Mouse (Mus musculus) E14TG2a.4 (cell line): ENCODE measurements around the gene Tpm1.
A peak's percentile ranks its signal among the peaks of the same experiment; 100 is the strongest.

Experiments used
- H3K27me3 ChIP-seq: 2 replicates; pipeline ENCODE4 v1.6.1; 2014; ENCODE audit warnings: low read length, control low read depth; ENCODE audit not compliant: insufficient read depth
- H3K36me3 ChIP-seq: 2 replicates; pipeline ENCODE4 v1.6.1; 2014; ENCODE audit warnings: low read length, control low read depth; ENCODE audit not compliant: insufficient read depth
- H3K4me1 ChIP-seq: replicated peaks from 2 replicates; pipeline ENCODE4 v1.6.1; 2014; ENCODE audit warnings: low read depth, low read length, control low read depth
- H3K4me3 ChIP-seq: replicated peaks from 2 replicates; pipeline ENCODE4 v1.5.1; 2014; ENCODE audit warnings: mild to moderate bottlenecking, low read length
- H3K9me3 ChIP-seq: 2 replicates; pipeline ENCODE4 v1.6.1; 2014; ENCODE audit warnings: low read length, control low read depth
- CTCF ChIP-seq: conservative IDR thresholded peaks from 2 replicates; pipeline ENCODE4 v1.5.1; 2014; ENCODE audit warnings: low read length
- NANOG ChIP-seq: IDR thresholded peaks from 2 replicates; pipeline ENCODE4 v1.6.1; 2014; ENCODE audit warnings: borderline replicate concordance, low read length, mixed read lengths
- POU5F1 ChIP-seq: IDR thresholded peaks from 2 replicates; pipeline ENCODE4 v1.6.1; 2014; ENCODE audit warnings: low read length, borderline replicate concordance

Gene Tpm1

GRCm38 (mm10) chr9:66978468-66978867, 70.7 kb downstream of the Tpm1 start:
- TF ChIP-seq POU5F1 (no peak), CTCF (no peak)
- no peaks in the 10 kb centered on the region; the same call in 1 of the 2 replicates for H3K27me3 ChIP-seq
- no peaks in the 10 kb centered on the region for H3K9me3 ChIP-seq
- H3K36me3 ChIP-seq: no peaks in the 10 kb centered on the region
- H3K4me1 ChIP-seq: peaks cover 24% of the 10 kb centered on the region
- no peak overlapping the region for H3K4me3 ChIP-seq

- no peaks in the 10 kb centered on the region for H3K36me3 ChIP-seq
- TF ChIP-seq POU5F1 (no peak), NANOG (no peak), CTCF (no peak)
Observed at GRCm38 (mm10) chr9:66977982-66978381, 71.2 kb downstream of the Tpm1 start.

GRCm38 (mm10) chr9:66977121-66977520, 72.1 kb downstream of the Tpm1 start:
- H3K27me3 ChIP-seq: no peaks in the 10 kb centered on the region; the same call in 1 of the 2 replicates
- H3K9me3 ChIP-seq: no peaks in the 10 kb centered on the region
- H3K36me3 ChIP-seq: no peaks in the 10 kb centered on the region
- TF ChIP-seq CTCF: no peak
- no peak for TF ChIP-seq POU5F1
- TF ChIP-seq NANOG: no peak
- peak overlapping the region; percentile 7; the same call in 1 of the 2 replicates for H3K4me3 ChIP-seq
- peaks cover 24% of the 10 kb centered on the region for H3K4me1 ChIP-seq

More at GRCm38 (mm10) chr9:66977982-66978381, 71.2 kb downstream of the Tpm1 start:
- H3K27me3 ChIP-seq: no peaks in the 10 kb centered on the region; the same call in 1 of the 2 replicates
- H3K4me3 ChIP-seq: no peak overlapping the region
- peaks cover 24% of the 10 kb centered on the region for H3K4me1 ChIP-seq
- H3K9me3 ChIP-seq: no peaks in the 10 kb centered on the region

- H3K27me3 ChIP-seq: no peaks in the 10 kb centered on the region; the same call in 1 of the 2 replicates
- H3K36me3 ChIP-seq: no peaks in the 10 kb centered on the region
- peaks cover 24% of the 10 kb centered on the region for H3K4me1 ChIP-seq
- peak within 1 kb of the TSS; percentile 100 for H3K4me3 ChIP-seq
- no peaks in the 10 kb centered on the region for H3K9me3 ChIP-seq
- no peak for TF ChIP-seq POU5F1
- TF ChIP-seq NANOG: no peak
- TF ChIP-seq CTCF: no peak
Observed at GRCm38 (mm10) chr9:66975239-66975645, 74.0 kb downstream of the Tpm1 start, which contains the start of gene Lactb. Gene Lactb (minus strand): TSS chr9:66975484.

GRCm38 (mm10) chr9:66974721-66975225, 74.4 kb downstream of the Tpm1 start:
- no peaks in the 10 kb centered on the region for H3K9me3 ChIP-seq
- H3K4me1 ChIP-seq: peaks cover 24% of the 10 kb centered on the region
- H3K4me3 ChIP-seq: peak overlapping the region; percentile 100
- TF ChIP-seq NANOG (no peak), POU5F1 (no peak), CTCF (no peak)
- no peaks in the 10 kb centered on the region; the same call in 1 of the 2 replicates for H3K36me3 ChIP-seq
- H3K27me3 ChIP-seq: no peaks in the 10 kb centered on the region; the same call in 1 of the 2 replicates
